Mouse (Mus musculus): ENCODE results near the gene Ssxb8.
"Not testable (repeated sequence)": the region's sequence is repeated elsewhere in the genome, so short reads cannot be mapped to it uniquely, and the experiment has no call there.

Gene Ssxb8

DNA sequence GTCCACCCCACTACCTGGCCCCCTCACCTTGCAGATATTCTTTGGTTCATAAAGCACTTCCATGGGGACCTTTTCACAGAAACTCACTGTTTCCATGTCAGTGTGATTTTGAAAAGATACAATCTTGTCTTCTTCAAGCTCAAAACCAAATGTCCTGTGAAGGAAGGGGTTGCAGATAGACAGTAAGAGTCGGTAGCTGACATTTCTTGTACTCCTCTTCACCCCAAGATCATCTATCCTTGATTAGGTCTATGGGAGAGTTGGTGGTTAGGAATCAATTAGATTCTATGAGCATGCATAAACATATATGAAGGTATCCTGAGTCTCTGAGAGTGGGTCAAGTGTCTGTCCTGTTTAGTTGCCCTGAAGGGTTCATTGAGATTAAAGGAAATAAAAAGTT is at the start of gene Ssxb8:
Ssxb8 (minus strand) TSS at position 101 of the 400 bp plus-strand sequence.
- DNase-seq (ENCODE audit: low spot score in 2 of 2), result not testable (repeated sequence)

GRCm38 (mm10) chrX:8732907-8733306 is 42.3 kb upstream of the Ssxb8 start:
- DNase-seq (ENCODE audit: low spot score in 2 of 2), result peak; percentile 15 to 52

DNA sequence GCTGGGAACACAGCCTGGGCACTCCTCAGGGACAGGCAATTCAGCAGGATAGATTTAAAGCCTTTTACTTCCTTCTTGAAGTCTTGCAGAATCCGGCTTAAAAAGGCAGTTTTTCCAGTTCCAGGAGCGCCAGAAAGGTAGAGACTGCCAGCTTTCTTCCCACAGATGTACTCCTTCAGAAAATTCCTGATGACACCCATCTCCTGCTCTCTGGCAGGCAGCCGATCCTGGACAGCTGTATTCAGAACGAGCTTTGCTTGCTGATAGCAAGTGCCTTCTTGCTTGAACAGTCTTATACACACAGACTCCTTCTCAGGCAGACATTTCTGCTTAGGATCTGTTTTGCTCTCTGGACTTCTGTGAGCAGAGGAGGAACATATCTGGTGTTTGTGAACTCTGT is 27.6 kb downstream of the Ssxb8 start:
- DNase-seq (ENCODE audit: low spot score in 2 of 2), result no peak

Data from right cerebral cortex, adult 2 months (tissue).